Mouse (Mus musculus) testis, adult 2 months (tissue): ENCODE data around the gene 9130213A22Rik. TPM values are rescaled to one million over a fixed set of nuclear protein-coding genes. Genes with fewer than 3 reads are reported as not detected.
"Not testable (repeated sequence)": the region's sequence is repeated elsewhere in the genome, so short reads cannot be mapped to it uniquely, and the experiment has no call there.

ENCODE experiments used
- H3K27ac ChIP-seq: fragments of 200-500 bp; 2 replicates; pipeline ENCODE4 v1.5.1; 2012; ENCODE audit warnings: low read depth, low read length; ENCODE audit not compliant: control insufficient read depth, insufficient read depth
- H3K27me3 ChIP-seq: fragments of 200-500 bp; 2 replicates; pipeline ENCODE4 v1.6.1; 2012; ENCODE audit warnings: mild to moderate bottlenecking, low read length, moderate library complexity; ENCODE audit not compliant: control insufficient read depth, insufficient read depth
- H3K36me3 ChIP-seq: fragments of 200-500 bp; 2 replicates; pipeline ENCODE4 v1.6.1; 2012; ENCODE audit warnings: mild to moderate bottlenecking, low read length; ENCODE audit not compliant: control insufficient read depth, insufficient read depth
- H3K4me1 ChIP-seq: fragments of 200-500 bp; 2 replicates; pipeline ENCODE4 v1.6.1; 2012; ENCODE audit warnings: low read length; ENCODE audit not compliant: control insufficient read depth, insufficient read depth
- H3K4me3 ChIP-seq: fragments of 200-500 bp; 2 replicates; pipeline ENCODE4 v1.5.1; 2012; ENCODE audit warnings: low read depth, mild to moderate bottlenecking, low read length, moderate library complexity, mixed read lengths; ENCODE audit not compliant: control insufficient read depth
- CTCF ChIP-seq: fragments of 200-500 bp; IDR thresholded peaks from 2 replicates; pipeline ENCODE4 v1.5.1; 2012; ENCODE audit warnings: low read depth, mild to moderate bottlenecking, inconsistent platforms, low read length, moderate library complexity; ENCODE audit not compliant: control insufficient read depth, insufficient read depth, insufficient replicate concordance
- POLR2A ChIP-seq: fragments of 200-500 bp; IDR thresholded peaks from 2 replicates; pipeline ENCODE4 v1.6.1; 2012; ENCODE audit warnings: low read depth, mild to moderate bottlenecking, inconsistent platforms, low read length, moderate library complexity; ENCODE audit not compliant: control insufficient read depth
- polyA plus RNA-seq: library from polyadenylated mRNA; depleted of rRNA; stranded (reverse); fragments of >200 nt; gene quantifications from 2 replicates; pipeline ENCODE4 v1.2.3, GENCODE M21; 2012

The 9130213A22Rik gene
- polyA plus RNA-seq, 1 experiment = 0.28 TPM

DNA sequence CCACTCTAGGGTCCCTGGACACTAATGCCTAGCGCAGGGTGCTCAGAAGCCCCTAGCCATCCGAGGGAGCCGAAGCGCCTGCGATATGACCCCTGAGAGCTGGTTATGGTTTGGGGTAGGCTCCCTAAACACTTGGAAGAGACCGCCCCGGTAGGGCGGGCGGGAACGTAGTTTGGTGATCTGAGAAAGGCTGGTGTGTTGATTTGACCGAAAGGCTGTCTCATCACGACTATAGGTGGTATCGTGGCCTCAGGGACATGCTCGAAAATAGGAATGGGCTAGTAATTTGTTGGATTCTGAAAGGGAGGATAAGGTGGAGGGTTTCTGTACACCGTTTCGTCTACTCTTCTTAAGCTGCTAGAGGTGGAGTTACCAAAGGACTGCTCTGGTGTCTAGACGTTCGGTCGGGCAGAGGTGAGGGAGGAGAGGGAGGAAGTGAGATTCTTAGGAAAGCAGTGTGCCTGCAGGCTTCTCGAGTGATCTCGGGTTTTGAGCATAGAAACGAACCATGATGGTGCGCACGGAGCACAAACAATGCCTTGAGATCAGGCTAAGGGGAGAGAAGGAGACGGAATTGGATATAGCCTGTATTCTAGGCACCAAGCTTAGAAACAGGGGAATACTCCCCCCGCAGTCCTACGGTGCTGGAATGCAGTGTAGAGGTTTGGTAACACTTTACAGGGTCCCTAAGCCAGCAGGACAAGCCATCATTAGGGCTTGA is 26.7 kb downstream of the 9130213A22Rik start:
- peak overlapping the region; percentile 93 for H3K4me3 ChIP-seq
- peaks cover 2% of the 10 kb centered on the region for H3K36me3 ChIP-seq
- peaks cover 42% of the 10 kb centered on the region for H3K4me1 ChIP-seq
- peak overlapping the region; percentile 95 for H3K27ac ChIP-seq
- TF ChIP-seq CTCF = no peak
- TF ChIP-seq POLR2A = no peak
- no peaks in the 10 kb centered on the region for H3K27me3 ChIP-seq

GRCm38 (mm10) chr11:69094697-69095429 is 27.5 kb downstream of the 9130213A22Rik start, which contains the start of gene Per1:
Gene Per1, plus strand, starts transcription at chr11:69095217.
- Histone ChIP-seq H3K4me3 (peak within 1 kb of the TSS; percentile 93), H3K27ac (peak within 1 kb of the TSS; percentile 96), H3K27me3 (no peaks in the 10 kb centered on the region), H3K36me3 (peaks cover 2% of the 10 kb centered on the region), H3K4me1 (peaks cover 41% of the 10 kb centered on the region)
- peak; percentile 90 for TF ChIP-seq POLR2A
- TF ChIP-seq CTCF = no peak

- H3K27me3 ChIP-seq, H3K4me3 ChIP-seq, H3K36me3 ChIP-seq: not testable (repeated sequence)
- Histone ChIP-seq H3K27ac (peak overlapping the region; percentile 22; the same call in 1 of the 2 replicates), H3K4me1 (peaks cover 48% of the 10 kb centered on the region)
Measured at GRCm38 (mm10) chr11:69093856-69094255, 28.5 kb downstream of the 9130213A22Rik start.

DNA sequence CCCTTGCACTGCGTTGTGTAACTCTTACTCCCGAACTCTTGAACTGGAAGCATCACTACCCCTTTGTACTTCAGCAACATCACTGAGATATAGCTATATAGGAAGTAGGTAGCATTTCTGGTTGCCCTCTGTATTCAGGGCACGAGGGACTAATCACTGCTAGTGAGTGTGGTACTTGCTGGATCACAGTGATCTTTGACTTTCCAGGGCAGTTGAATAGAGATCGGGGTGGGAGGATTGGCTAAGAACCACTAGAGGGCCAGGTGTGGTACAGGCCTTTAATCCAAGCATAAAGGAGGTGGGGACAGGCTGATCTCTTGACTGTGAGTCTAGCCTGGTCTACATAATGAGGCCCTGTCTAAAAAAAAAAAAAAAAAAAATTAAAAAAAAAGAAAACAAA is 29.5 kb downstream of the 9130213A22Rik start:
- H3K4me3 ChIP-seq = no peak overlapping the region
- H3K36me3 ChIP-seq = peaks cover 2% of the 10 kb centered on the region
- no peak overlapping the region for H3K27ac ChIP-seq
- TF ChIP-seq CTCF (no peak), POLR2A (no peak)
- peaks cover 46% of the 10 kb centered on the region for H3K4me1 ChIP-seq
- no peaks in the 10 kb centered on the region for H3K27me3 ChIP-seq

DNA sequence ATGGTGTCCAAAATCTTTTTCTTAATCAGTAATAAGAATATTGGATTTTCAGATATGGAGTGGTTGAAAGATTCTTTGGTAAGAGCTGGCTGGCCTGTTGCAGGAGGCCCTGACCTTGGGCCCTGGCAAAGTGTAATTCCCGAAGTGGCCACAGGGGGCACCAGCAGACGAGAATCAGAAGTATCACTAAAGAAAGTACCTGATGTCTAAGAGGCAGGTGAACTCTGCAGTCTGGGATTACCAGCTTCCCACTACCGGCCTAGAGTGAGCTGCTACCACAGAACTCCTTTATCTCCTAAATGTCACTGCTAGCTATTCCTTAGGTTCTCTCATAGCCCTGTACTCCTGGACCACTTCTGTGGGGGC is 30.0 kb downstream of the 9130213A22Rik start:
- peaks cover 45% of the 10 kb centered on the region for H3K4me1 ChIP-seq
- H3K27me3 ChIP-seq = no peaks in the 10 kb centered on the region
- TF ChIP-seq POLR2A (no peak), CTCF (peak; percentile 83; the same call in 1 of the 2 replicates)
- peaks cover 2% of the 10 kb centered on the region for H3K36me3 ChIP-seq
- no peak overlapping the region for H3K4me3 ChIP-seq
- H3K27ac ChIP-seq = no peak overlapping the region

DNA sequence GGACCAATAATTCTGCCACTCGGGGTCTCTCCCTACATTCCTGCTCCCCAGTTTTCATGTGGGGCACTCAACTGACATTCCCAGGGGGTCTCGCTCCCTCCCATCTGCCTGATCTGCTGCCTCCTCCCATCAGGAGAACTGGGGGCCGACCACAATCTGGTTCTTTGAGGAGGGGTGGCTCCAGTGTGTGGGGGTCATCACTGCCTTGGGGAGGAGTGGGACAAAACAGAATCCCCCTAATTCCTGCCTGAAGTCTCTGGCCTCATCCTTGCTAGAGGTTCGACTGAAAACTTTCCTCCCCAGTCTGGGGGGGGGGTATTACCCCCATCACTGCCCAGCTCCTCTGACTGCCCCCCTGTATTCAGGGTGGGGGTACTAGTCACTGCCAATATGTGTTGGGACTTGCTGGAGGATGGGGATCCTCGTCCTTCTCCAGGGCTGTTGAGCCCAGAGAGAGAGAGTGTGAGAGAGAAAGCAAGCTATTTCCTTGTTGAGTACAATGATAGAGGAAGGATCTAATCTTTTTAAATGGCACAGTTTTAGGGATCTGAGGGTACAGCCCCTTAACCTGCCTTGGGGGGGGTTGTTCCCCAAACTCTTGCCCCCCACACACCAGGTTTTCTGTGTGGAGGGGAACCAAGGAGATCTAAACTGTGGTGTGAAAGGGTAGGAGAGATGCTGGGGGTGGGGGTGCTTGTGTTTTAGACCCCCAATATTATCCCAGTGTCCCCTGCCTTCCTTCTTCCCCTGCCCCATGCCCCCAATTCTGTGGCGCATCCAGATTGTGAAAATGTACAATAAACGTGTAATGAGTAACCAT is 30.6 kb downstream of the 9130213A22Rik start:
- TF ChIP-seq POLR2A = no peak
- no peak for TF ChIP-seq CTCF
- Histone ChIP-seq H3K4me1 (peaks cover 42% of the 10 kb centered on the region), H3K27me3 (no peaks in the 10 kb centered on the region), H3K4me3 (no peak overlapping the region), H3K27ac (no peak overlapping the region), H3K36me3 (peaks cover 2% of the 10 kb centered on the region)

GRCm38 (mm10) chr11:69090367-69090766 is 32.0 kb downstream of the 9130213A22Rik start:
- Histone ChIP-seq H3K36me3 (peaks cover 2% of the 10 kb centered on the region), H3K4me1 (peaks cover 35% of the 10 kb centered on the region), H3K4me3 (no peak overlapping the region), H3K27me3 (no peaks in the 10 kb centered on the region), H3K27ac (no peak overlapping the region)
- TF ChIP-seq CTCF (no peak), POLR2A (no peak)
